Mouse (Mus musculus) testis, adult 2 months (tissue): ENCODE measurements around the gene Cacna2d1.

Source experiments
- CTCF ChIP-seq: fragments of 200-500 bp; IDR thresholded peaks from 2 replicates; pipeline ENCODE4 v1.5.1; 2012; ENCODE audit warnings: low read depth, mild to moderate bottlenecking, inconsistent platforms, low read length, moderate library complexity; ENCODE audit not compliant: control insufficient read depth, insufficient read depth, insufficient replicate concordance
- POLR2A ChIP-seq: fragments of 200-500 bp; IDR thresholded peaks from 2 replicates; pipeline ENCODE4 v1.6.1; 2012; ENCODE audit warnings: low read depth, mild to moderate bottlenecking, inconsistent platforms, low read length, moderate library complexity; ENCODE audit not compliant: control insufficient read depth

- TF ChIP-seq POLR2A (no peak), CTCF (no peak)
Measured at GRCm38 (mm10) chr5:16417996-16418395, 483.5 kb downstream of the Cacna2d1 start.
